Mouse (Mus musculus) monocyte, adult 5-6 weeks (primary cell): Measurements from ENCODE around the gene Ets2. TPM values are rescaled to one million over a fixed set of nuclear protein-coding genes. Genes with fewer than 3 reads are reported as not detected.
"Not testable (repeated sequence)": the region's sequence is repeated elsewhere in the genome, so short reads cannot be mapped to it uniquely, and the experiment has no call there.

Experiments
- ATAC-seq: fragments of 153-309, 156-312 bp; replicated peaks from 2 replicates; pipeline ENCODE4 v1.8.0; 2017; ENCODE audit warnings: mild to moderate bottlenecking; ENCODE audit not compliant: low TSS enrichment, insufficient number of reproducible peaks, severe bottlenecking, poor library complexity, low FRiP score
- total RNA-seq: library from RNA; stranded (forward); fragments of 200-1000, 200-491, 200-594 nt; gene quantifications from 3 replicates; pipeline ENCODE4 v1.2.3, GENCODE M21; 2017

Gene Ets2
- total RNA-seq, 1 experiment from 2014 or later = 51.5 TPM

- ATAC-seq = no peak
Measured at GRCm38 (mm10) chr16:95753295-95753694, 51.4 kb downstream of the Ets2 start.

- ATAC-seq = no peak
Measured at GRCm38 (mm10) chr16:95759151-95759987, 57.5 kb downstream of the Ets2 start.

- no peak for ATAC-seq
Measured at GRCm38 (mm10) chr16:95759988-95760391, 58.1 kb downstream of the Ets2 start.

- no peak for ATAC-seq
Measured at GRCm38 (mm10) chr16:95761742-95762141, 59.9 kb downstream of the Ets2 start.

- ATAC-seq = no peak
Measured at GRCm38 (mm10) chr16:95763201-95763600, 61.3 kb downstream of the Ets2 start.

GRCm38 (mm10) chr16:95764041-95764440, 62.2 kb downstream of the Ets2 start:
- ATAC-seq = not testable (repeated sequence)

GRCm38 (mm10) chr16:95766181-95766580, 64.3 kb downstream of the Ets2 start:
- ATAC-seq = no peak

- no peak for ATAC-seq
Measured at GRCm38 (mm10) chr16:95767246-95767645, 65.4 kb downstream of the Ets2 start.

- ATAC-seq = no peak
Measured at GRCm38 (mm10) chr16:95769066-95769995, 67.5 kb downstream of the Ets2 start.

GRCm38 (mm10) chr16:95769996-95770334, 68.1 kb downstream of the Ets2 start:
- ATAC-seq = no peak

- no peak for ATAC-seq
Measured at GRCm38 (mm10) chr16:95770402-95770801, 68.5 kb downstream of the Ets2 start.

Other genes with a start within 250 kb of the Ets2 start
- 1.1 TPM in 1 of 3 replicates, not detected in the others for gene Erg, start 115.5 kb upstream of the Ets2 start, total RNA-seq